Comparison of ENCODE assay signal across 22 mouse cellular contexts in the genomic region with DNA sequence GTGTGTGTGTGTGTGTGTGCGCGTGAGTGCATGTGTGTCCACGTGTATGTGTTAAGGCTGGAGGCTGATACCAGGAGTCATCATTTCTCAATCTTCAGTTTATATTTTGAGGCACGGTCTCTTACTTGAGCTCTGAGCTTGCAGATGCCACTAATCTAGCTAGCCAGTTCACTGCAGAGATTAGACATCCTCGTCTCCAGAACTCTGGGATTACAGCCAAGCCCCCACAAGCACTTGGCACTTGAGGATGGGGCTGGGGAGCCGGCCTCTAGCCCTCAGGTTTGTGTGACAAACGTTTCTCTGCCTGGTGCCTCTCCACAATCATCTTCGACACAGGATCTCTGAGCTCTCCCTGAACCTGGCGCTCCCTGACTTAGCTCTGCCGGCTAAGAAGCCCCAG. TPM values are rescaled to one million over a fixed set of nuclear protein-coding genes. Genes with fewer than 3 reads are reported as not detected.
"Had no signal": no experiment of that assay in that cellular context is flagged by ENCODE, and none has a peak within 500 bp of the region (broad histone marks: within the 10 kb centered on the region; RNA-seq: fewer than 3 reads in every experiment).

No protein-coding gene starts in this region.

- H3K27me3 ChIP-seq: midbrain, embryonic 13.5 days; midbrain, embryonic 15.5 days; neural tube, embryonic 12.5 days had no signal

- H3K4me1 ChIP-seq: midbrain, embryonic 13.5 days; midbrain, embryonic 15.5 days; neural tube, embryonic 12.5 days had no signal

- H3K9me3 ChIP-seq: midbrain, embryonic 13.5 days; midbrain, embryonic 15.5 days; neural tube, embryonic 12.5 days had no signal

- H3K36me3 ChIP-seq: midbrain, embryonic 13.5 days; midbrain, embryonic 15.5 days; neural tube, embryonic 12.5 days had no signal

- DNase-seq: lung, adult 18-20 months; lung, embryonic 14.5 days; lung, postnatal 10 days; lung, postnatal 4 days; right cerebral cortex, adult 18-20 months; right cerebral cortex, postnatal 25 days; right cerebral cortex, postnatal 4 days; spleen, adult 18-20 months; thymus, adult 2 months; thymus, postnatal 25 days; thymus, postnatal 4 days had no signal

- H3K4me2 ChIP-seq: lung, embryonic 14.5 days; midbrain, embryonic 13.5 days; midbrain, embryonic 15.5 days; neural tube, embryonic 12.5 days had no signal

- ATAC-seq: midbrain, embryonic 13.5 days; midbrain, embryonic 15.5 days had no signal

- H3K27ac ChIP-seq: liver, embryonic 14.5 days; midbrain, embryonic 13.5 days; midbrain, embryonic 15.5 days; neural tube, embryonic 12.5 days had no signal

- H3K9ac ChIP-seq: liver, embryonic 14.5 days; lung, embryonic 14.5 days; midbrain, embryonic 13.5 days; midbrain, embryonic 15.5 days; neural tube, embryonic 12.5 days had no signal

- H3K4me3 ChIP-seq: midbrain, embryonic 13.5 days; midbrain, embryonic 15.5 days; neural tube, embryonic 12.5 days had no signal

RNA-seq across cellular contexts. Expression of a gene that starts 18.8 kb away (rescaled TPM):
- total RNA-seq: megakaryocyte, adult 5-6 weeks; monocyte, adult 5-6 weeks had no signal

RNA-seq across cellular contexts. Expression of a gene that starts 58.3 kb away (rescaled TPM):
- total RNA-seq: megakaryocyte, adult 5-6 weeks; midbrain, postnatal 0 days; monocyte, adult 5-6 weeks had no signal
- polyA plus RNA-seq: liver, embryonic 14.5 days; liver, embryonic 16.5 days; lung, embryonic 14.5 days; lung, embryonic 16.5 days; midbrain, embryonic 13.5 days; midbrain, embryonic 15.5 days; midbrain, postnatal 0 days; neural tube, embryonic 12.5 days; neural tube, embryonic 14.5 days; stomach, embryonic 14.5 days had no signal
